Mouse (Mus musculus) c-Kit-negative CD71-positive TER-119-positive erythroid progenitor cells, embryonic 14.5 days (primary cell): Measurements from ENCODE around the gene Cryl1.

Source experiments
- DNase-seq: peaks from one replicate; pipeline ENCODE4 v3.0.0-alpha.2; 2013; ENCODE audit warnings: low read depth, low spot score

Gene Cryl1

GRCm38 (mm10) chr14:57318812-57319211 lies 79.5 kb downstream of the Cryl1 start:
- DNase-seq: no peak

GRCm38 (mm10) chr14:57316662-57317600 lies 81.4 kb downstream of the Cryl1 start:
- no peak for DNase-seq

GRCm38 (mm10) chr14:57315976-57316375 lies 82.4 kb downstream of the Cryl1 start:
- no peak for DNase-seq

- DNase-seq: no peak
Observed at GRCm38 (mm10) chr14:57315551-57315950, 82.8 kb downstream of the Cryl1 start.

- DNase-seq: no peak
Observed at GRCm38 (mm10) chr14:57301600-57302230, 96.6 kb downstream of the Cryl1 start.

- DNase-seq: no peak
Observed at GRCm38 (mm10) chr14:57300530-57300929, 97.8 kb downstream of the Cryl1 start.

GRCm38 (mm10) chr14:57297672-57298071 lies 100.7 kb downstream of the Cryl1 start:
- DNase-seq: no peak

- no peak for DNase-seq
Observed at GRCm38 (mm10) chr14:57291399-57291942, 106.9 kb downstream of the Cryl1 start.

GRCm38 (mm10) chr14:57289105-57289504 lies 109.2 kb downstream of the Cryl1 start:
- no peak for DNase-seq

- no peak for DNase-seq
Observed at GRCm38 (mm10) chr14:57283816-57284215, 114.5 kb downstream of the Cryl1 start.

GRCm38 (mm10) chr14:57282591-57282990 lies 115.7 kb downstream of the Cryl1 start:
- DNase-seq: no peak

GRCm38 (mm10) chr14:57280835-57281234 lies 117.5 kb downstream of the Cryl1 start:
- DNase-seq: no peak

- no peak for DNase-seq
Observed at GRCm38 (mm10) chr14:57276481-57277012, 121.8 kb downstream of the Cryl1 start.

- DNase-seq: no peak
Observed at GRCm38 (mm10) chr14:57272341-57272740, 126.0 kb downstream of the Cryl1 start.

- DNase-seq: no peak
Observed at GRCm38 (mm10) chr14:57271861-57272260, 126.5 kb downstream of the Cryl1 start.

- no peak for DNase-seq
Observed at GRCm38 (mm10) chr14:57268900-57269299, 129.4 kb downstream of the Cryl1 start.

GRCm38 (mm10) chr14:57268344-57268743 lies 130.0 kb downstream of the Cryl1 start:
- DNase-seq: no peak

- no peak for DNase-seq
Observed at GRCm38 (mm10) chr14:57263943-57264342, 134.4 kb downstream of the Cryl1 start.

GRCm38 (mm10) chr14:57259341-57259740 lies 139.0 kb downstream of the Cryl1 start:
- no peak for DNase-seq

- no peak for DNase-seq
Observed at GRCm38 (mm10) chr14:57248661-57249060, 149.7 kb downstream of the Cryl1 start.

- no peak for DNase-seq
Observed at GRCm38 (mm10) chr14:57246575-57246974, 151.8 kb downstream of the Cryl1 start.

- DNase-seq: no peak
Observed at GRCm38 (mm10) chr14:57242978-57243377, 155.4 kb downstream of the Cryl1 start.
